Mouse (Mus musculus): ENCODE data around the gene Cenpf. TPM values are rescaled to one million over a fixed set of nuclear protein-coding genes. Genes with fewer than 3 reads are reported as not detected.

Gene Cenpf
- total RNA-seq (2023): 0.43 TPM

DNA sequence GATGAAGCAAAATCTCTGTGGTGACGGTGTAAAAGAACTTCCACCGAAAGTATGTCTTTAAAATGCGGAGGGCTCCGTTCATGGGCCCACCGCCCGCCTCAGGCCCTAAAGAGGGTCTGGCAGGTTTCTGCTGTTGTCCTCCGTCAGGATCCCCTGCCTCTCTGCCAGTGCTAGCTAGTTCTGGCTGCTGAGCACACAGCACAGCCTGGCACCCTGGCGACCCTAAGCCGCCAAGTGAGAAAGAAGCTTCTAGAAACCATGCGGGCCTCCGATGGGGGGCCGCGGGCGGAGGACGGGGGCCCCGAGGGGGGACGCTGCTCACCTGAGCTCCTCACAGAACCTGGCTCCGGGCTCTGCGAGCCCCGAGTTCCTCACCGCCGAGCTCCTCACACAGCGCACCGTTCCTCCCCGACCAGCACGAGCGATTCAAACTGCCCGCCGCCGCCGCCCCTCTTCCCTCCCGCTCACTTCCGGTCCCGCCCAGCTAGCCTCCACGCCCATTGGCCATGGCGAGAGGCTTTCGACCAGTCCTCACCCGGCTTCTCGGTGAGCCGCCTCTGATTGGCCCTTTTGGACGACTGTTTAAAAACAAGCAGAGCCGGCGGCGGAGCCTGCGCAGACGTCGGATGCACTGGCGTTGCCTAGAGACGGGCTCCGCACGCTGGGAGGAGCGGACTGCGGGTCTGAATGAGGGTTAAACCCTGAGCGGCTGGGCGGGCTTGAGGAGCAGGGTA is at the start of gene Cenpf:
Gene Cenpf, minus strand, starts transcription at position 433 of the 734 bp plus-strand sequence.

GRCm38 (mm10) chr1:189727884-189728783 is 40.2 kb upstream of the Cenpf start, which contains the start of gene Ptpn14:
Ptpn14 (plus strand) TSS chr1:189728268.

Other genes starting within 250 kb of the Cenpf start
- 2.8 TPM for gene Ptpn14, start 40.2 kb upstream of the Cenpf start, total RNA-seq (2023)
- 9.9 TPM for gene Smyd2, start 234.3 kb upstream of the Cenpf start, total RNA-seq (2023)